Mouse (Mus musculus) liver, embryonic 14.5 days (tissue): Measurements from ENCODE around the gene Trem1. TPM values are rescaled to one million over a fixed set of nuclear protein-coding genes. Genes with fewer than 3 reads are reported as not detected.

Experiments used
- ATAC-seq: fragments of 200-750 bp; cut with Nextera tagmentation; 2 replicates; pipeline ENCODE4 v1.8.0; 2017; ENCODE audit warnings: moderate number of reproducible peaks, mild to moderate bottlenecking, moderate library complexity; ENCODE audit not compliant: insufficient read depth
- DNase-seq, 3 experiments: peaks; one replicate each; pipeline ENCODE4 v3.0.0-alpha.2; 2012 to 2013; ENCODE audit warnings: low read depth in 3 of 3, low spot score in 3 of 3
- H3K27ac ChIP-seq: fragments of 300-500 bp; sonication (generic); 2 replicates; pipeline ENCODE4 v1.5.1; 2014; ENCODE audit warnings: moderate library complexity, mild to moderate bottlenecking, control low read depth, inconsistent platforms
- H3K27me3 ChIP-seq: fragments of 300-500 bp; sonication (generic); 2 replicates; pipeline ENCODE4 v1.6.1; 2014; ENCODE audit warnings: mild to moderate bottlenecking, low read length, moderate library complexity; ENCODE audit not compliant: control insufficient read depth, insufficient read depth
- H3K36me3 ChIP-seq: fragments of 300-500 bp; sonication (generic); replicated peaks from 2 replicates; pipeline ENCODE4 v1.6.1; 2014; ENCODE audit warnings: low read depth; ENCODE audit not compliant: control insufficient read depth, insufficient read depth
- H3K4me1 ChIP-seq, 2 experiments: fragments of 200-500 bp in 1 of 2; fragments of 300-500 bp in 1 of 2; sonication (generic) in 1 of 2; replicated peaks; 2 replicates each; pipeline ENCODE4 v1.6.1; 2012 to 2014; ENCODE audit warnings: antibody characterized with exemption in 1 of 2, inconsistent platforms in 1 of 2, low read length in 1 of 2; ENCODE audit not compliant: control insufficient read depth in 2 of 2, insufficient read depth in 2 of 2
- H3K4me2 ChIP-seq: fragments of 300-500 bp; sonication (generic); 2 replicates; pipeline ENCODE4 v1.6.1; 2014; ENCODE audit warnings: low read depth, mild to moderate bottlenecking, control low read depth, moderate library complexity
- H3K4me3 ChIP-seq, 2 experiments: fragments of 200-500 bp in 1 of 2; fragments of 300-500 bp in 1 of 2; sonication (generic) in 1 of 2; 2 replicates each; pipeline ENCODE4 v1.5.1; 2012 to 2014; ENCODE audit warnings: low read depth in 2 of 2, low read length in 2 of 2, mild to moderate bottlenecking in 2 of 2, control low read depth in 1 of 2, inconsistent platforms in 1 of 2, moderate library complexity in 1 of 2; ENCODE audit not compliant: insufficient read depth in 1 of 2
- H3K9ac ChIP-seq: fragments of 300-500 bp; sonication (generic); replicated peaks from 2 replicates; pipeline ENCODE4 v1.6.1; 2014; ENCODE audit warnings: mild to moderate bottlenecking, control low read depth, moderate library complexity
- H3K9me3 ChIP-seq: fragments of 300-500 bp; sonication (generic); 2 replicates; pipeline ENCODE4 v1.6.1; 2016; ENCODE audit warnings: low read length, mixed read lengths; ENCODE audit not compliant: control insufficient read depth
- CTCF ChIP-seq: IDR thresholded peaks from 2 replicates; pipeline ENCODE4 v1.5.1; 2016; ENCODE audit warnings: antibody characterized with exemption, low read depth, control low read depth
- EP300 ChIP-seq: IDR thresholded peaks from 2 replicates; pipeline ENCODE4 v1.6.1; 2016; ENCODE audit warnings: antibody characterized with exemption, low read depth
- WGBS: fragments of 180-500 bp; shearing (Covaris S2); extraction: QIAGEN DNeasy Blood & Tissue Kit; methylation state at CpG from one replicate; pipeline ENCODE4 v1.1.7; 2014; ENCODE audit not compliant: insufficient replicate concordance; 5-methylcytosine and 5-hydroxymethylcytosine counted together
- polyA plus RNA-seq, 2 experiments: library from polyadenylated mRNA; depleted of rRNA in 1 of 2; stranded (reverse) in 1 of 2; unstranded in 1 of 2; fragments of >200 nt; fragmentation: Nextera tagmentation in 1 of 2; extraction: Ambion mirVana in 1 of 2; gene quantifications; 2 replicates each; pipeline versions ENCODE4 v1.2.1 to v1.2.3; 2012 to 2014

Gene Trem1
- polyA plus RNA-seq, 2 experiments = 0.32 to 0.84 TPM

DNA sequence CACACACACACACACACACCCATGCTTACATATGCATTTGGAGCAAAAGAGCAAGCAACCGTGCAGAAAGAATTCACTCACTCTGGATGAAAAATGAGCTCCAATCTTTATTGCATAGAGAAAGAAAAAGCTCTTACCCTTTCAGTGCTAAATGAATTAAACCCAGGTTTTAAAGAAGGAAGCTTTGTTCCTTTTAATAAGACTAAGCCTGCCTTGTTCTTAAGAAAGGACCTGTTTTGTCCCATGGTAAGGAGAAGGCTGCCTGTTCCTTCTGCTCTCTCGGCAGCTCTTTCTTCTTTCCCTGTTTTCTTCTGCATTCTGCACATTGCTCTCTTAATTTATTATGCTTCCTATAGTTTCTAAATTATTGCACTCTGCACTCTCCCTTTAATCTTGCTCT, 33.6 kb downstream of the Trem1 start:
- Histone ChIP-seq H3K36me3 (no peaks in the 10 kb centered on the region), H3K9me3 (no peaks in the 10 kb centered on the region), H3K9ac (no peak overlapping the region), H3K4me1 (peaks cover 41 to 47% of the 10 kb centered on the region in 2 experiments), H3K4me2 (no peak overlapping the region), H3K27me3 (no peaks in the 10 kb centered on the region), H3K4me3 (no peak overlapping the region), H3K27ac (no peak overlapping the region)
- WGBS = 58% methylated on average over 2 of the region's 2 CpGs
- ATAC-seq = no peak
- DNase-seq = no peak
- TF ChIP-seq CTCF = no peak
- no peak for TF ChIP-seq EP300

DNA sequence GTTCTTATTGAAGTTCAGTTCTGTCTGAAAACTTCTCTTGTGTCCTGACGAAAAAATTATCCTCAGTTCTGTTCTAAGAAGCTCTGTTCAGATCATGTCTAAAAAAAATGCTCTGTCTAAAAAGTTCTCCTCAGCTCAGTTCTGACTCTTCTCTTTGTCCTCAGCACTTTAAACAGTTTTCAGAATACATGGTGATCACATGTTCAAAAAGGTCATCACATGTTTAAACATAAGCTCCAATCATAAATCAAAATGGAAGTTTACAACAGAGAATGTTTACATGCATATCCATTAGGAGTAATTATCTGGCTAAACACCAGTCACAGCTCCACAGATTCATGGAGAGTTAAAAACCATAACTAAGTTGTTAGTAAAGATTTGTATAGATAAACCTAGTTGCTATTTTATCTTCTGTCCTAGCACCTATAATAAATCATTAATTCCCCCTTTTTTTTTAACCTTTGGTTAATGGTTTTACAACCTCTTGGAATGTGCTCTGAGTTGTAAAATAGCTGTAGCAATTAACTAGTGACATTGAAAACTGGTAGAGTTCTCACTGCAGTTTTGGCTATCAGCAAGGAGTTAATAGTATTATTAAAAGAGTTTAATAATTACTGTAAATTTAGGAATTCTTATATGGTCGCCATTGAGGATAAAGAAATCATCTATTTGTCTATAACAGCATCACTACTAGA, 34.2 kb downstream of the Trem1 start:
- H3K4me1 ChIP-seq = peaks cover 47 to 52% of the 10 kb centered on the region in 2 experiments
- H3K4me2 ChIP-seq = no peak overlapping the region

DNA sequence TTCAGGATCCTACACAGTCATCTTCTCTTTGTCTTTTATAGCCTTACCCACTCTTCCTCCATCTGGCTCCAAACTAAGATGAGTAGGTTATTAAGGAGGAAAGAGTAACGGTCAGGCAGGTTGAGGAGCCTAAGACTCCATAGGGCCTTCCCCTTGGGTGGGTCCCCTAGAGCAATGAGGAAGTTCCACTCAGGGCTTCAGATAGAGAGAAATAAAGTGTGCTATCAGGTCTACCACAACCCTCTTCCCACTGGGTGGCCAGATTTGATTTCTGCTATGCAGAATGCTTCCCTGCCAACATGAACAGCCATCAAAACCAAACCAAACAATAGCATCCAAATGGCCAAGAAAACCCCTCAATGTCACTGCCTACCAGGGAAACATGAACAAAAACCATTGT, 35.0 kb downstream of the Trem1 start:
- Histone ChIP-seq H3K27me3 (no peaks in the 10 kb centered on the region), H3K36me3 (no peaks in the 10 kb centered on the region), H3K9ac (no peak overlapping the region), H3K27ac (no peak overlapping the region), H3K4me3 (no peak overlapping the region), H3K4me1 (peaks cover 53 to 59% of the 10 kb centered on the region in 2 experiments), H3K9me3 (no peaks in the 10 kb centered on the region), H3K4me2 (peak overlapping the region; percentile 8; the same call in 1 of the 2 replicates)
- TF ChIP-seq EP300 (peak; percentile 49), CTCF (no peak)
- ATAC-seq (no peak), DNase-seq (peak in 2 of 3 experiments; percentile 33 to 41)
- WGBS = 33% methylated on average over 1 of the region's 1 CpGs

More for the DNA sequence above, 34.2 kb downstream of the Trem1 start:
- ATAC-seq (no peak), DNase-seq (no peak)
- Histone ChIP-seq H3K9ac (no peak overlapping the region), H3K9me3 (no peaks in the 10 kb centered on the region), H3K27ac (no peak overlapping the region), H3K36me3 (no peaks in the 10 kb centered on the region), H3K27me3 (no peaks in the 10 kb centered on the region), H3K4me3 (no peak overlapping the region)
- 38% methylated on average over 2 of the region's 2 CpGs for WGBS
- no peak for TF ChIP-seq CTCF

DNA sequence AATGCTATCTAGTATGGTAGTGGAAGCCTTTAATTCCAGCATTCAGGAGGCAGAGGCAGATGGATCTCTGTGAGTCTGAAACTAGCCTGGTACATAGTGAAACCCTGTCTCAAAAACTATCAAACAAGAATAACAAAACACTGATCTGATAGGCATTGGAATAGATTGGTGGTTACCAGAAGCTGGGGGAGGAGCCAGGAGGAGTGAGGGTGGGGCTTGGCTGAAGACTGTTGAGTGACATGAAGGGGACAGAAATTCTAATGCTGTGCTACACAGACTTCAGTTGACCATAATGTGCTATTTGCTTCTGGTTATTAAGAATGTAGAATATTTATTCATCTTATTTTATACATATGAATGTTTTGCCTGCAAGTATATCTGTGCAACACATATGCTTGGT, 35.7 kb downstream of the Trem1 start:
- Histone ChIP-seq H3K9ac (no peak overlapping the region), H3K27me3 (no peaks in the 10 kb centered on the region), H3K27ac (no peak overlapping the region), H3K4me3 (no peak overlapping the region), H3K4me1 (peaks cover 60 to 66% of the 10 kb centered on the region in 2 experiments), H3K9me3 (no peaks in the 10 kb centered on the region), H3K4me2 (no peak overlapping the region), H3K36me3 (no peaks in the 10 kb centered on the region)
- ATAC-seq (no peak), DNase-seq (no peak)
- no peak for TF ChIP-seq EP300
- TF ChIP-seq CTCF = no peak

DNA sequence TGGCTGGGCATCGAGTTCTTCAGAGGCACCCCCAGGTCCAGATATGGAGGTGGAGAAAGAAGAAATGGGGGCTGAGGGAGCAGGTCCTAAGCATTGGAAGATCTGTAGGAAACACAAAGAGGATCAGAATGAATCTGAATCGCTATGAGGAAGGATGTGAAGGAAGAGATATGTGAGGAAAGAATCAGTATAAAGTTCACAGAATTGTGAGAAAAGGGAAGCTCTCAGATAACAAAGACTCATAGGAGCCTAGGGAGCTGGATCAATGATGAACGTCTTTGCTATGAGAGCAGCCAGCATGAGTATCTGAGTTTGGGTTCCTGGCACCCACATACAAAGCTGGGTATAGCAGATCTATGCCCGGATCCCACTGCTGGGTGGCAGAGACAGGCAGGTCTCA, 37.3 kb downstream of the Trem1 start:
- no peak for TF ChIP-seq CTCF
- TF ChIP-seq EP300 = no peak
- DNase-seq = no peak
- 42% methylated on average over 4 of the region's 4 CpGs for WGBS
- Histone ChIP-seq H3K27ac (no peak overlapping the region), H3K4me2 (peak overlapping the region; percentile 59; the same call in 1 of the 2 replicates), H3K36me3 (no peaks in the 10 kb centered on the region), H3K4me1 (peaks cover 59 to 66% of the 10 kb centered on the region in 2 experiments), H3K27me3 (no peaks in the 10 kb centered on the region), H3K9ac (no peak overlapping the region), H3K4me3 (no peak overlapping the region), H3K9me3 (no peaks in the 10 kb centered on the region)
- ATAC-seq = no peak
